ENCODE assay signal across 20 mouse cellular contexts in the genomic region with DNA sequence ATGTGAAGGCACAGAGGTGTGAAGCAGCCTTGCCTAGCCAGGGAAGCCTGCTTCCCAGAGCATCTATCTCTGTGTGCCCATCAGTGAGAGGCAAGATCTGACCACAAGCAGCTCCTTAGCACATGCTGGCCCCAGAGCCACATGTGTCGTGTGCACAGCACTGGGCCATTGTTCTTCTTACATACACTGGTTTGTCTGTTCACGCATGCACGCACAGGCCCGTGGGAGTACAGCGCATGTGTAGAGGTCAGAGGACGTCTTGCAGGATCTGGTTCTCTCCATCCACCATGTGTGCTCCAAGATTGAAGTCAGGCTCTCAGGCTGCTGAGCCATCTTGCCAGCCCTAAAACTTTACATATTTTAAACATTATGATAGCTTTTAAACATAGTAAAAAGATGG. TPM values are rescaled to one million over a fixed set of nuclear protein-coding genes. Genes with fewer than 3 reads are reported as not detected.
A peak's percentile ranks its signal among the peaks of the same experiment; 100 is the strongest.
DNase-seq lines count a peak whose midpoint lies in the region; ATAC-seq lines count a peak whose summit lies in the region.
"Had no signal": no experiment of that assay in that cellular context is flagged by ENCODE, and none has a peak within 500 bp of the region (broad histone marks: within the 10 kb centered on the region; RNA-seq: fewer than 3 reads in every experiment).

No protein-coding gene starts in this region.

- no peaks in the 10 kb centered on the region for H3K9me3 ChIP-seq in hindbrain, embryonic 11.5 days (ENCODE audit: control insufficient read depth, low read length)
- no peaks in the 10 kb centered on the region for H3K9me3 ChIP-seq in hindbrain, embryonic 10.5 days
- peaks cover 6% of the 10 kb centered on the region; the same call in 1 of the 2 replicates for H3K9me3 ChIP-seq in megakaryocyte, embryonic 14.5 days
- H3K9me3 ChIP-seq in embryonic facial prominence, embryonic 10.5 days = no peaks in the 10 kb centered on the region
- no peaks in the 10 kb centered on the region for H3K9me3 ChIP-seq in forebrain, embryonic 10.5 days
- H3K9me3 ChIP-seq: embryonic facial prominence, embryonic 12.5 days; forebrain, embryonic 12.5 days had no signal

- H3K9ac ChIP-seq in hindbrain, embryonic 11.5 days (ENCODE audit: low read depth, low read length) = no peak overlapping the region
- H3K9ac ChIP-seq: embryonic facial prominence, embryonic 12.5 days; forebrain, embryonic 12.5 days had no signal

- WGBS in hindbrain, embryonic 11.5 days = 84% methylated on average over 6 of the region's 6 CpGs
- WGBS in hindbrain, embryonic 10.5 days = 81% methylated on average over 6 of the region's 6 CpGs
- WGBS in embryonic facial prominence, embryonic 10.5 days = 85% methylated on average over 6 of the region's 6 CpGs
- WGBS in forebrain, embryonic 10.5 days = 90% methylated on average over 6 of the region's 6 CpGs

- H3K27me3 ChIP-seq in hindbrain, embryonic 11.5 days (ENCODE audit: control insufficient read depth, insufficient read depth, low read length) = no peaks in the 10 kb centered on the region
- no peaks in the 10 kb centered on the region; the same call in 1 of the 2 replicates for H3K27me3 ChIP-seq in hindbrain, embryonic 10.5 days (ENCODE audit: insufficient read depth, poor library complexity, severe bottlenecking)
- H3K27me3 ChIP-seq in megakaryocyte, embryonic 14.5 days (replicated peaks) = peaks cover 39% of the 10 kb centered on the region
- H3K27me3 ChIP-seq in embryonic facial prominence, embryonic 10.5 days (replicated peaks; ENCODE audit: low read depth, poor library complexity, severe bottlenecking) = no peaks in the 10 kb centered on the region
- no peaks in the 10 kb centered on the region for H3K27me3 ChIP-seq in forebrain, embryonic 10.5 days (ENCODE audit: poor library complexity, severe bottlenecking)
- H3K27me3 ChIP-seq: embryonic facial prominence, embryonic 12.5 days; forebrain, embryonic 12.5 days had no signal

- H3K36me3 ChIP-seq in hindbrain, embryonic 11.5 days (ENCODE audit: control insufficient read depth, insufficient read depth, low read length) = no peaks in the 10 kb centered on the region
- H3K36me3 ChIP-seq in hindbrain, embryonic 10.5 days = no peaks in the 10 kb centered on the region
- no peaks in the 10 kb centered on the region for H3K36me3 ChIP-seq in megakaryocyte, embryonic 14.5 days (replicated peaks; ENCODE audit: low read length)
- no peaks in the 10 kb centered on the region for H3K36me3 ChIP-seq in embryonic facial prominence, embryonic 10.5 days (replicated peaks)
- no peaks in the 10 kb centered on the region for H3K36me3 ChIP-seq in forebrain, embryonic 10.5 days (replicated peaks)
- H3K36me3 ChIP-seq: embryonic facial prominence, embryonic 12.5 days; forebrain, embryonic 12.5 days had no signal

- no peak overlapping the region for H3K27ac ChIP-seq in hindbrain, embryonic 11.5 days (ENCODE audit: low read depth, low read length)
- no peak overlapping the region for H3K27ac ChIP-seq in hindbrain, embryonic 10.5 days
- H3K27ac ChIP-seq in embryonic facial prominence, embryonic 10.5 days (replicated peaks) = peak overlapping the region; percentile 26; the same call in 1 of the 2 replicates
- H3K27ac ChIP-seq in forebrain, embryonic 10.5 days = no peak overlapping the region
- H3K27ac ChIP-seq: embryonic facial prominence, embryonic 12.5 days; forebrain, embryonic 12.5 days had no signal

- DNase-seq in hindbrain, embryonic 11.5 days (ENCODE audit: low spot score) = peak; percentile 11
- no peak for DNase-seq in hindbrain, embryonic 10.5 days (ENCODE audit: low spot score)
- DNase-seq in embryonic facial prominence, embryonic 10.5 days (ENCODE audit: low spot score) = no peak
- DNase-seq in retina, embryonic 14.5 days (ENCODE audit: low spot score) = peak; percentile 29
- DNase-seq in forebrain, embryonic 10.5 days (ENCODE audit: extremely low spot score, low spot score) = no peak
- no peak for DNase-seq in cerebellum, adult 18-20 months
- DNase-seq: adrenal gland, postnatal 10 days; adrenal gland, postnatal 25 days; cerebellum, adult 11-12 months; cerebellum, adult 8-10 months; cerebellum, adult 9-11 months; cerebellum, postnatal 14 days; cerebellum, postnatal 36 days; embryo, embryonic 11 days had no signal

- no peaks in the 10 kb centered on the region for H3K4me1 ChIP-seq in hindbrain, embryonic 11.5 days (replicated peaks; ENCODE audit: control insufficient read depth, insufficient read depth, low read length)
- peaks cover 46% of the 10 kb centered on the region for H3K4me1 ChIP-seq in hindbrain, embryonic 10.5 days (replicated peaks)
- H3K4me1 ChIP-seq in megakaryocyte, embryonic 14.5 days = peaks cover 11% of the 10 kb centered on the region
- peaks cover 49% of the 10 kb centered on the region for H3K4me1 ChIP-seq in embryonic facial prominence, embryonic 10.5 days
- peaks cover 47% of the 10 kb centered on the region for H3K4me1 ChIP-seq in forebrain, embryonic 10.5 days

- no peak overlapping the region for H3K4me3 ChIP-seq in hindbrain, embryonic 11.5 days (ENCODE audit: low read depth, low read length)
- no peak overlapping the region for H3K4me3 ChIP-seq in hindbrain, embryonic 10.5 days
- peak overlapping the region; percentile 15 for H3K4me3 ChIP-seq in megakaryocyte, embryonic 14.5 days (replicated peaks)
- no peak overlapping the region for H3K4me3 ChIP-seq in embryonic facial prominence, embryonic 10.5 days
- H3K4me3 ChIP-seq in forebrain, embryonic 10.5 days = no peak overlapping the region
- H3K4me3 ChIP-seq: embryonic facial prominence, embryonic 12.5 days; forebrain, embryonic 12.5 days had no signal

- ATAC-seq in hindbrain, embryonic 11.5 days (ENCODE audit: low FRiP score) = no peak
- no peak for ATAC-seq in megakaryocyte, adult 5-6 weeks (ENCODE audit: poor library complexity, severe bottlenecking)
- ATAC-seq: forebrain, embryonic 14.5 days; forebrain, embryonic 16.5 days had no signal

- H3K4me2 ChIP-seq in hindbrain, embryonic 11.5 days (replicated peaks; ENCODE audit: low read depth, low read length) = no peak overlapping the region
- H3K4me2 ChIP-seq: embryonic facial prominence, embryonic 12.5 days; forebrain, embryonic 12.5 days had no signal

RNA-seq across cellular contexts. Expression of a gene that starts 47.4 kb away (rescaled TPM):
- polyA plus RNA-seq in hindbrain, embryonic 11.5 days (2014; fragmentation: Nextera tagmentation; extraction: Ambion mirVana) = 1.4 and 1.6 TPM in 2 replicates
- 1.5 TPM in 2 replicates for polyA plus RNA-seq in hindbrain, embryonic 10.5 days (2016; fragmentation: Nextera tagmentation; extraction: Ambion mirVana)
- polyA plus RNA-seq in megakaryocyte, embryonic 14.5 days (2012; ENCODE audit: insufficient read depth, low replicate concordance) = 57.8 and 223 TPM in 2 replicates
- 468 and 475 TPM in 2 replicates for total RNA-seq in megakaryocyte, adult 5-6 weeks (2015)
- 389 and 431 TPM in 2 replicates for total RNA-seq in megakaryocyte, adult 5-6 weeks (2017)
- polyA plus RNA-seq in embryonic facial prominence, embryonic 10.5 days (2016; fragmentation: Nextera tagmentation; extraction: Ambion mirVana) = 1.4 and 1.8 TPM in 2 replicates
- 0.34 and 1.2 TPM in 2 replicates for polyA plus RNA-seq in forebrain, embryonic 10.5 days (2016; fragmentation: Nextera tagmentation; extraction: Ambion mirVana)

Comparison
In these comparisons a context has a peak if more than half of its experiments do, and no peak if none do; other contexts are left out.
1. DNase-seq: peak in hindbrain, embryonic 11.5 days (single experiment) and retina, embryonic 14.5 days (single experiment); none in hindbrain, embryonic 10.5 days (single experiment), embryonic facial prominence, embryonic 10.5 days (single experiment), forebrain, embryonic 10.5 days (single experiment) and cerebellum, adult 18-20 months (0 of 2).
2. RNA of a gene that starts 47.4 kb away (polyA plus RNA-seq): 57.8 to 223 TPM in megakaryocyte, embryonic 14.5 days; 1.4 to 1.8 TPM in embryonic facial prominence, embryonic 10.5 days, 1.5 TPM in hindbrain, embryonic 10.5 days, 1.4 to 1.6 TPM in hindbrain, embryonic 11.5 days and 0.34 to 1.2 TPM in forebrain, embryonic 10.5 days; every median in the first group is over 10 times any median in the second.